Mouse (Mus musculus): Measurements from ENCODE around the gene Ccdc92b. TPM values are rescaled to one million over a fixed set of nuclear protein-coding genes. Genes with fewer than 3 reads are reported as not detected.

The Ccdc92b gene
- polyA plus RNA-seq, 1 experiment from 2014 or later, result 3.2 TPM

GRCm38 (mm10) chr11:74664906-74665305 lies 45.5 kb downstream of the Ccdc92b start:
- 89% methylated on average over 8 of the region's 8 CpGs for WGBS
- H3K27ac ChIP-seq, result no peak overlapping the region
- H3K9me3 ChIP-seq (replicated peaks), result no peaks in the 10 kb centered on the region
- no peaks in the 10 kb centered on the region for H3K27me3 ChIP-seq
- H3K4me2 ChIP-seq (replicated peaks), result no peak overlapping the region
- no peak overlapping the region for H3K9ac ChIP-seq
- peaks cover 99% of the 10 kb centered on the region for H3K36me3 ChIP-seq
- H3K4me1 ChIP-seq, result no peaks in the 10 kb centered on the region
- no peak for ATAC-seq (ENCODE audit: low FRiP score)
- H3K4me3 ChIP-seq, result no peak overlapping the region

- Histone ChIP-seq H3K4me2 (replicated peaks) (no peak overlapping the region), H3K4me1 (no peaks in the 10 kb centered on the region), H3K4me3 (no peak overlapping the region), H3K27ac (no peak overlapping the region), H3K9ac (no peak overlapping the region), H3K9me3 (replicated peaks) (no peaks in the 10 kb centered on the region), H3K27me3 (no peaks in the 10 kb centered on the region), H3K36me3 (peaks cover 91% of the 10 kb centered on the region)
- no peak for ATAC-seq (ENCODE audit: low FRiP score)
- 95% methylated on average over 17 of the region's 17 CpGs for WGBS
Measured at GRCm38 (mm10) chr11:74665631-74666283, 46.4 kb downstream of the Ccdc92b start.

- peaks cover 87% of the 10 kb centered on the region for H3K36me3 ChIP-seq
- no peak for ATAC-seq (ENCODE audit: low FRiP score)
- WGBS, result 93% methylated on average over 5 of the region's 5 CpGs
Measured at GRCm38 (mm10) chr11:74666284-74666652, 46.9 kb downstream of the Ccdc92b start.

GRCm38 (mm10) chr11:74666776-74667581 lies 47.6 kb downstream of the Ccdc92b start:
- H3K4me1 ChIP-seq, result no peaks in the 10 kb centered on the region
- H3K9ac ChIP-seq, result no peak overlapping the region
- no peaks in the 10 kb centered on the region for H3K9me3 ChIP-seq (replicated peaks)
- H3K27ac ChIP-seq, result no peak overlapping the region
- H3K4me2 ChIP-seq (replicated peaks), result no peak overlapping the region
- ATAC-seq (ENCODE audit: low FRiP score), result no peak
- no peaks in the 10 kb centered on the region for H3K27me3 ChIP-seq
- 96% methylated on average over 14 of the region's 14 CpGs for WGBS
- H3K36me3 ChIP-seq, result peaks cover 80% of the 10 kb centered on the region
- H3K4me3 ChIP-seq, result no peak overlapping the region

More at GRCm38 (mm10) chr11:74666284-74666652, 46.9 kb downstream of the Ccdc92b start:
- H3K9ac ChIP-seq, result no peak overlapping the region
- no peak overlapping the region for H3K4me3 ChIP-seq
- H3K4me1 ChIP-seq, result no peaks in the 10 kb centered on the region
- H3K27ac ChIP-seq, result no peak overlapping the region
- no peaks in the 10 kb centered on the region for H3K27me3 ChIP-seq
- H3K4me2 ChIP-seq (replicated peaks), result no peak overlapping the region
- H3K9me3 ChIP-seq (replicated peaks), result no peaks in the 10 kb centered on the region

GRCm38 (mm10) chr11:74667582-74668010 lies 48.2 kb downstream of the Ccdc92b start:
- H3K9me3 ChIP-seq (replicated peaks), result no peaks in the 10 kb centered on the region
- no peaks in the 10 kb centered on the region for H3K27me3 ChIP-seq
- H3K4me1 ChIP-seq, result no peaks in the 10 kb centered on the region
- H3K36me3 ChIP-seq, result peaks cover 73% of the 10 kb centered on the region
- H3K9ac ChIP-seq, result no peak overlapping the region
- no peak overlapping the region for H3K4me2 ChIP-seq (replicated peaks)
- WGBS, result 96% methylated on average over 13 of the region's 13 CpGs
- H3K27ac ChIP-seq, result no peak overlapping the region
- H3K4me3 ChIP-seq, result no peak overlapping the region
- ATAC-seq (ENCODE audit: low FRiP score), result no peak

GRCm38 (mm10) chr11:74668466-74668865 lies 49.1 kb downstream of the Ccdc92b start:
- Histone ChIP-seq H3K9ac (no peak overlapping the region), H3K4me3 (no peak overlapping the region), H3K4me2 (replicated peaks) (no peak overlapping the region), H3K4me1 (no peaks in the 10 kb centered on the region), H3K27ac (no peak overlapping the region), H3K9me3 (replicated peaks) (no peaks in the 10 kb centered on the region), H3K36me3 (peaks cover 71% of the 10 kb centered on the region), H3K27me3 (no peaks in the 10 kb centered on the region)
- 93% methylated on average over 5 of the region's 5 CpGs for WGBS
- ATAC-seq (ENCODE audit: low FRiP score), result no peak

GRCm38 (mm10) chr11:74668971-74669370 lies 49.6 kb downstream of the Ccdc92b start:
- Histone ChIP-seq H3K36me3 (peaks cover 68% of the 10 kb centered on the region), H3K27me3 (no peaks in the 10 kb centered on the region), H3K4me1 (no peaks in the 10 kb centered on the region), H3K27ac (no peak overlapping the region), H3K4me3 (no peak overlapping the region), H3K4me2 (replicated peaks) (no peak overlapping the region), H3K9ac (no peak overlapping the region), H3K9me3 (replicated peaks) (no peaks in the 10 kb centered on the region)
- 90% methylated on average over 2 of the region's 2 CpGs for WGBS
- ATAC-seq (ENCODE audit: low FRiP score), result no peak

- H3K27me3 ChIP-seq, result no peaks in the 10 kb centered on the region
- no peak overlapping the region for H3K4me2 ChIP-seq (replicated peaks)
- H3K4me3 ChIP-seq, result no peak overlapping the region
- H3K36me3 ChIP-seq, result peaks cover 66% of the 10 kb centered on the region
- ATAC-seq (ENCODE audit: low FRiP score), result no peak
- H3K9ac ChIP-seq, result no peak overlapping the region
- peak overlapping the region; percentile 52; the same call in 1 of the 2 replicates for H3K27ac ChIP-seq
- H3K9me3 ChIP-seq (replicated peaks), result no peaks in the 10 kb centered on the region
- no peaks in the 10 kb centered on the region for H3K4me1 ChIP-seq
Measured at GRCm38 (mm10) chr11:74670151-74670550, 50.7 kb downstream of the Ccdc92b start.

- Histone ChIP-seq H3K4me2 (replicated peaks) (no peak overlapping the region), H3K9me3 (replicated peaks) (no peaks in the 10 kb centered on the region), H3K36me3 (peaks cover 60% of the 10 kb centered on the region), H3K9ac (no peak overlapping the region), H3K27ac (peak overlapping the region; percentile 52), H3K4me3 (no peak overlapping the region), H3K27me3 (no peaks in the 10 kb centered on the region), H3K4me1 (no peaks in the 10 kb centered on the region)
- ATAC-seq (ENCODE audit: low FRiP score), result no peak
- WGBS, result 83% methylated on average over 1 of the region's 1 CpGs
Measured at GRCm38 (mm10) chr11:74671013-74671412, 51.6 kb downstream of the Ccdc92b start.

GRCm38 (mm10) chr11:74671839-74672238 lies 52.4 kb downstream of the Ccdc92b start:
- no peaks in the 10 kb centered on the region for H3K9me3 ChIP-seq (replicated peaks)
- H3K27me3 ChIP-seq, result no peaks in the 10 kb centered on the region
- no peak overlapping the region for H3K4me3 ChIP-seq
- no peak for ATAC-seq (ENCODE audit: low FRiP score)
- peaks cover 55% of the 10 kb centered on the region for H3K36me3 ChIP-seq
- no peak overlapping the region for H3K27ac ChIP-seq
- WGBS, result 94% methylated on average over 5 of the region's 5 CpGs
- no peaks in the 10 kb centered on the region for H3K4me1 ChIP-seq
- no peak overlapping the region for H3K9ac ChIP-seq
- H3K4me2 ChIP-seq (replicated peaks), result no peak overlapping the region

- ATAC-seq (ENCODE audit: low FRiP score), result no peak; the same call in 1 of the 2 replicates
- H3K9ac ChIP-seq, result no peak overlapping the region
- H3K9me3 ChIP-seq (replicated peaks), result no peaks in the 10 kb centered on the region
- no peak overlapping the region for H3K4me2 ChIP-seq (replicated peaks)
- H3K4me3 ChIP-seq, result no peak overlapping the region
- H3K4me1 ChIP-seq, result no peaks in the 10 kb centered on the region
- H3K36me3 ChIP-seq, result peaks cover 55% of the 10 kb centered on the region
- no peak overlapping the region for H3K27ac ChIP-seq
- H3K27me3 ChIP-seq, result no peaks in the 10 kb centered on the region
- WGBS, result 85% methylated on average over 6 of the region's 6 CpGs
Measured at GRCm38 (mm10) chr11:74672901-74673513, 53.6 kb downstream of the Ccdc92b start.

- Histone ChIP-seq H3K27me3 (no peaks in the 10 kb centered on the region), H3K27ac (no peak overlapping the region), H3K9me3 (replicated peaks) (no peaks in the 10 kb centered on the region), H3K4me3 (no peak overlapping the region), H3K4me2 (replicated peaks) (no peak overlapping the region), H3K9ac (no peak overlapping the region), H3K36me3 (peaks cover 55% of the 10 kb centered on the region), H3K4me1 (no peaks in the 10 kb centered on the region)
- WGBS, result 93% methylated on average over 1 of the region's 1 CpGs
- no peak for ATAC-seq (ENCODE audit: low FRiP score)
Measured at GRCm38 (mm10) chr11:74673561-74673960, 54.2 kb downstream of the Ccdc92b start.

Measured in hindbrain, embryonic 12.5 days (tissue).